Mouse (Mus musculus) cerebellum, adult 2 months (tissue): ENCODE measurements around the gene Zyx.

Source experiments
- CTCF ChIP-seq: fragments of 200-500 bp; IDR thresholded peaks from 2 replicates; pipeline ENCODE4 v1.5.1; 2011; ENCODE audit warnings: low read depth, mild to moderate bottlenecking, control low read depth, low read length, moderate library complexity, borderline replicate concordance; ENCODE audit not compliant: insufficient read depth
- POLR2A ChIP-seq: fragments of 200-500 bp; IDR thresholded peaks from 2 replicates; pipeline ENCODE4 v1.6.1; 2011; ENCODE audit warnings: low read length, control low read depth, borderline replicate concordance; ENCODE audit not compliant: insufficient read depth

DNA sequence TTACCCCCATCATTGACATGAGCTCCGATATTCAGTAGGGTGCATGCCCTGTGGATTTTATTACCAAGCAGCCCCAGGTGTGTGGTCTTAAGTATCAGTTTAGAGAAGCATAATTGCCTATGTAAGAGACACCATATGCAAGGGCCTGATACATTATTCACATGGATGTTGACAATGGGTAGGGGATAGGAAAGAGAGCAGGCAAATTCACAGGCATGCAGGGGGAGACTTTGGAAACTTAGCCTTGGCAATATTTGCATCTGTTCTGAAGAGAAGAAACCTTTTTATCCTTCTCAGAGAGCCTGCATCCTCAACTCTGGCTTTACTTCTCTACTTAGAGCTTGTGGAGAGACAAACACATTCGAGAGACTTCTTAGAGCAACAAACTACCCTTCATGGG lies 55.7 kb downstream of the Zyx start, which contains the start of gene Tas2r135:
- no peak for TF ChIP-seq CTCF
- no peak for TF ChIP-seq POLR2A
